Mouse (Mus musculus) kidney, embryonic 15.5 days (tissue): ENCODE measurements around the gene Guca2a. TPM values are rescaled to one million over a fixed set of nuclear protein-coding genes. Genes with fewer than 3 reads are reported as not detected.
A peak's percentile ranks its signal among the peaks of the same experiment; 100 is the strongest.

ENCODE experiments used
- ATAC-seq: fragments of 200-750 bp; cut with Nextera tagmentation; replicated peaks from 2 replicates; pipeline ENCODE4 v1.8.0; 2017; ENCODE audit warnings: moderate TSS enrichment; ENCODE audit not compliant: low FRiP score
- H3K27ac ChIP-seq: fragments of 300-500 bp; sonication (generic); 2 replicates; pipeline ENCODE4 v1.5.1; 2015; ENCODE audit warnings: mild to moderate bottlenecking, inconsistent platforms
- H3K27me3 ChIP-seq: fragments of 300-500 bp; sonication (generic); 2 replicates; pipeline ENCODE4 v1.6.1; 2015; ENCODE audit warnings: inconsistent platforms
- H3K36me3 ChIP-seq: fragments of 300-500 bp; sonication (generic); 2 replicates; pipeline ENCODE4 v1.6.1; 2015; ENCODE audit warnings: inconsistent platforms
- H3K4me1 ChIP-seq: fragments of 300-500 bp; sonication (generic); 2 replicates; pipeline ENCODE4 v1.6.1; 2015; ENCODE audit warnings: inconsistent platforms
- H3K4me2 ChIP-seq: fragments of 300-500 bp; sonication (generic); 2 replicates; pipeline ENCODE4 v1.6.1; 2015; ENCODE audit warnings: moderate library complexity, mild to moderate bottlenecking, inconsistent platforms
- H3K4me3 ChIP-seq: fragments of 300-500 bp; sonication (generic); replicated peaks from 2 replicates; pipeline ENCODE4 v1.5.1; 2015; ENCODE audit warnings: mild to moderate bottlenecking, inconsistent platforms
- H3K9ac ChIP-seq: fragments of 300-500 bp; sonication (generic); 2 replicates; pipeline ENCODE4 v1.6.1; 2015; ENCODE audit warnings: mild to moderate bottlenecking, inconsistent platforms
- H3K9me3 ChIP-seq: fragments of 300-500 bp; sonication (generic); replicated peaks from 2 replicates; pipeline ENCODE4 v1.6.1; 2016; ENCODE audit warnings: inconsistent platforms
- WGBS: fragments of 180-500 bp; shearing (Covaris S2); methylation state at CpG from one replicate; pipeline ENCODE4 v1.1.7; 2015; ENCODE audit warnings: mixed read lengths; 5-methylcytosine and 5-hydroxymethylcytosine counted together
- polyA plus RNA-seq: library from polyadenylated mRNA; unstranded; fragments of >200 nt; fragmentation: Nextera tagmentation; extraction: Ambion mirVana; gene quantifications from 2 replicates; pipeline ENCODE4 v1.2.1, GENCODE M21; 2015

The Guca2a gene
- polyA plus RNA-seq, 1 experiment from 2014 or later = 5.0 TPM

DNA sequence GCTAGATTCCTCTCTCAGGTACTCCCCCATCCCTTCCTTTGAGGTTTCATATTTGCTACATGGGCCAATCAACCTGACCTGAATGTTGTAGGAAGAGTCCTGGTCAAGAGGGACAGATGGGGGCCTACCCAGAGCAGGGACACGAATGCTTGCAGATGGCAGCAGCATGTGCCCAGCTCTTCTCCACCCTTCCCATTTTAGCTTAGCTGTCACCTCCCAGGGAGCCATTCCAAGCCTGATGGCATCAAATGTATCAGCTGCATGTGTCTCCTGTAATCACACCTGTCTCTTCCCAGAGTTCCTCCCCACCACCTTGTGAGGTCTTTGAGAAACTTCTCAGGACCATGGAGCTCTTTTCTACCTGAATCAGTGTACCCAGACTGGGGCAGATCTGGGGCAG is 19.5 kb downstream of the Guca2a start:
- Histone ChIP-seq H3K4me2 (no peak overlapping the region), H3K4me3 (no peak overlapping the region), H3K36me3 (no peaks in the 10 kb centered on the region), H3K9me3 (peaks cover 7% of the 10 kb centered on the region), H3K4me1 (0 out of 2 replicates have a peak, but pooled peaks cover 5% of the 10 kb centered on the region), H3K27me3 (no peaks in the 10 kb centered on the region), H3K9ac (no peak overlapping the region), H3K27ac (no peak overlapping the region)
- no peak for ATAC-seq
- 78% methylated on average over 1 of the region's 1 CpGs for WGBS

DNA sequence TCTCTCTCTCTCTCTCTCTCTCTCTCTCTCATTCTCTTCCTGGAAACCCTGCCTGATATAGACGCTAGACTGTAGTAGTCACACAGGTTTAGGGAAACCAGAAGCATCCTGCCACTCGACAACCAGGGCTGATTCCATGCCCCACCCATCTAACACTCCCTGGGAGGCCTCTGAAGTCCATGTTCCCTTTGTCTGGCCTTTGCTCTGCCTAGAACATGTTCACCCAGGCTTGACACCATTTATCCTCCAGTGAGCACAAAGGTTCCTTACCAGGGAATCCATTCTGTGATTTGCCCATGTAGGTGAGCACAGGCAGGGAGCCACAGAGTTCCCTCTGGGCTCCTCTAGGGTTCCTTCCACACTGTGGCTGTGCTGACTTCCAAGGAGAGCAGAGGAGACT is 20.7 kb downstream of the Guca2a start:
- Histone ChIP-seq H3K4me1 (0 out of 2 replicates have a peak, but pooled peaks cover 5% of the 10 kb centered on the region), H3K9me3 (peaks cover 1% of the 10 kb centered on the region; the same call in 1 of the 2 replicates), H3K4me2 (no peak overlapping the region), H3K36me3 (no peaks in the 10 kb centered on the region), H3K27me3 (no peaks in the 10 kb centered on the region), H3K9ac (no peak overlapping the region), H3K27ac (no peak overlapping the region), H3K4me3 (no peak overlapping the region)
- WGBS = 44% methylated on average over 2 of the region's 2 CpGs
- ATAC-seq = 0 out of 2 replicates have a peak, but pooled peaks have one; percentile 18

GRCm38 (mm10) chr4:119658731-119659130 is 21.2 kb downstream of the Guca2a start, which contains the start of gene Guca2b:
Guca2b (minus strand) TSS chr4:119658954.
- H3K27ac ChIP-seq = no peak within 1 kb of the TSS
- H3K27me3 ChIP-seq = no peaks in the 10 kb centered on the region
- no peak within 1 kb of the TSS for H3K9ac ChIP-seq
- ATAC-seq = 0 out of 2 replicates have a peak, but pooled peaks have one; percentile 12
- no peaks in the 10 kb centered on the region for H3K36me3 ChIP-seq
- 83% methylated on average over 4 of the region's 4 CpGs for WGBS
- 0 out of 2 replicates have a peak, but pooled peaks cover 5% of the 10 kb centered on the region for H3K4me1 ChIP-seq
- H3K4me3 ChIP-seq = no peak within 1 kb of the TSS
- H3K4me2 ChIP-seq = no peak within 1 kb of the TSS
- H3K9me3 ChIP-seq = no peaks in the 10 kb centered on the region

DNA sequence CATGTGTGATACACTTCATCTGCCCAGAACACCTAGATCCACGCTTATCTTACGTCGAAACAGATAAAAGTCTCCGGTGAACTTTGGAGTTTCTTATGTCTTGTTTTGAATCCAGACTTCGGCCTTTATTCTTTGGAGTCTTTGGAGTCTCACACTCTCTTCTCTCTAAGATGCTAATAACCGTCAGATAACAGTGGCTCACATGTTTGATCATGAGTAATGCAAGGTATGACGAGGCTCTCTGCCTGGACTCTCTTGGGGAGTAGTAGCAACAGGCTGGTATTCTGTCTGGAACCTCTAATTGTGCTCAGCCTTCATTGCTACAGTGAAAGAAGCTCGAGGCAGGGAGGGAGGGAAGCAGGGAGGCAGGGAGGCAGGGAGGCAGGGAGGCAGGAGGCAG is 22.5 kb downstream of the Guca2a start:
- 80% methylated on average over 8 of the region's 8 CpGs for WGBS
- H3K9ac ChIP-seq = no peak overlapping the region

GRCm38 (mm10) chr4:119662151-119662550 is 24.6 kb downstream of the Guca2a start:
- no peaks in the 10 kb centered on the region for H3K27me3 ChIP-seq
- H3K27ac ChIP-seq = no peak overlapping the region
- no peak overlapping the region for H3K4me2 ChIP-seq
- no peak overlapping the region for H3K9ac ChIP-seq
- no peak for ATAC-seq
- no peaks in the 10 kb centered on the region for H3K36me3 ChIP-seq
- no peaks in the 10 kb centered on the region for H3K9me3 ChIP-seq
- 80% methylated on average over 4 of the region's 4 CpGs for WGBS
- no peak overlapping the region for H3K4me3 ChIP-seq
- H3K4me1 ChIP-seq = peaks cover 15% of the 10 kb centered on the region; the same call in 1 of the 2 replicates

More for the DNA sequence above, 22.5 kb downstream of the Guca2a start:
- Histone ChIP-seq H3K4me1 (0 out of 2 replicates have a peak, but pooled peaks cover 6% of the 10 kb centered on the region), H3K4me3 (no peak overlapping the region), H3K36me3 (no peaks in the 10 kb centered on the region), H3K4me2 (no peak overlapping the region), H3K27me3 (no peaks in the 10 kb centered on the region), H3K9me3 (no peaks in the 10 kb centered on the region), H3K27ac (no peak overlapping the region)
- ATAC-seq = no peak

DNA sequence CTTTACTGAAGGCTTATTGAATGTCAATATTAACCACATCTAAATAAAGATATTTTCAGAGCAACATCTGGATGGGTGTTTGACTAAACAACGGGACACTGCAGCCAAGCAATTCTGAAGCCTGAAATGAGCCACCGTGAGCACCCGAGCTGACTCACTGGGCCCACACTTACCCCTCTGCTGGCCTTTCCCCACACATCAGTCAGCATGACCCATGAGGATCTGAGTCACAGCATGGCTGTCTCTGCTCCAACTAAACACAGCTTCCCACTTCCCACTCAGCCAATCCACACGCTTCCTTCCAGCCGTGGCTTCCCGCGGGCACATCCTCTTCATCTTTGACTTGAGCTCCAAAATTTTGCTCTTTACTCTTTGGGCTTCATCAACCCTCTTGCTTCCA is 25.5 kb downstream of the Guca2a start:
- Histone ChIP-seq H3K27me3 (no peaks in the 10 kb centered on the region), H3K4me1 (peaks cover 15% of the 10 kb centered on the region; the same call in 1 of the 2 replicates), H3K9ac (no peak overlapping the region), H3K9me3 (no peaks in the 10 kb centered on the region), H3K4me3 (no peak overlapping the region), H3K36me3 (no peaks in the 10 kb centered on the region), H3K4me2 (no peak overlapping the region), H3K27ac (no peak overlapping the region)
- 89% methylated on average over 7 of the region's 7 CpGs for WGBS
- ATAC-seq = no peak

DNA sequence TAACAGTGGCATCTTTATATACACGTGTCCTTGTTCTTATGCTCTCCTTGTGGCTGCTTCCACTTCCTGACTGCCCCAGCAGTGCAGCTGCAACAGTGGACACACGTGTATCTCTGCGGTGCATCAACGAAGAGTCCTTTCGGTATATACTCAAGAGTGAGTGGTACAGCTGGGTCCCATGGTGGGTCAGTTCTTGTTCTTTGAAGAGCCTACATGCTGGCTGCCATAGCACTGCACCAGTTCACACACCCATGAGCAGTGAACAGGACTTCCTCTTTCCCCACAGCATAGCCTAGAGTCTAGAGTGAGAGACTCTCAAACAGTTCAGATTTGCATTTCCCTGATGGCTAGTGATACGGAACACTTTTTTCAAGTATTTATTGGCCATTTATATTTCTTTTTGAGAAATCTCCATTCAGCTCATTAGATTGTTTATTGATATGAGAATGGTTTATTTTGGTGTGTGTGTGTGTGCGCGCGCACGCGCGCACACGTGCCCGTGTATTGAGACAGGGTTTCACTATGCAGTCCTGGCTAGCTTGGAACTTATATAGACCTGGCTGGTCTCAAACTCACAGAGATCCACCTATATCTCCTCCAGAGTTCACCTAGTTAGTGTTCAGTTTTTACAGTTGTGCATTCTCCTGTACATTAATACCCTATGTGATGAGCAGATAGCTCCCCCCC is 26.0 kb downstream of the Guca2a start:
- Histone ChIP-seq H3K9me3 (no peaks in the 10 kb centered on the region), H3K27me3 (no peaks in the 10 kb centered on the region), H3K27ac (no peak overlapping the region), H3K4me2 (no peak overlapping the region), H3K36me3 (no peaks in the 10 kb centered on the region), H3K4me1 (peaks cover 11% of the 10 kb centered on the region; the same call in 1 of the 2 replicates), H3K4me3 (no peak overlapping the region), H3K9ac (no peak overlapping the region)
- no peak for ATAC-seq
- WGBS = 92% methylated on average over 14 of the region's 14 CpGs

DNA sequence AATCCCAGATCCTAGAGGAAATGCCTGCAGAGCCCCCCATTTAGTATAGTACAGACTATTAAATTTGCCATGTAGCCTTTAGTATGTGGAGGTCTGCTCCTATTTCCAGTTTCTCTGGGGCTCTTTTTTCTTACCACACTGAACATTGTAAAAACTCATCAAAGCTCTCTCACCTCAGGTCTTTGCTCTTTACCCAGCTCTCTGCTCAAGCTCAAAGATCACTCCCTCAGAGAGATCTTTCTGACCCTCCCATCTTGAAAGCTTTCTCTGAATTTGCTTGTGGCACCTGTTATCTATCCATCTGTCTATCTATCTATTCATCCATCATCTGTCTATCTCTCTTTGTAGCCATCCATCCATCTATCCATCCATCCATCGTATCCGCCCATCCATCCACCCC is 27.7 kb downstream of the Guca2a start:
- 96% methylated on average over 2 of the region's 2 CpGs for WGBS
- no peak overlapping the region for H3K27ac ChIP-seq
- H3K4me3 ChIP-seq = no peak overlapping the region
- H3K4me2 ChIP-seq = no peak overlapping the region
- no peak for ATAC-seq
- no peak overlapping the region for H3K9ac ChIP-seq
- H3K4me1 ChIP-seq = peaks cover 18% of the 10 kb centered on the region
- H3K27me3 ChIP-seq = no peaks in the 10 kb centered on the region; the same call in 1 of the 2 replicates
- no peaks in the 10 kb centered on the region for H3K36me3 ChIP-seq
- no peaks in the 10 kb centered on the region for H3K9me3 ChIP-seq

- H3K36me3 ChIP-seq = no peaks in the 10 kb centered on the region
- no peak overlapping the region for H3K4me3 ChIP-seq
- no peaks in the 10 kb centered on the region; the same call in 1 of the 2 replicates for H3K27me3 ChIP-seq
- WGBS = 40% methylated on average over 8 of the region's 8 CpGs
- no peak overlapping the region for H3K27ac ChIP-seq
- no peak overlapping the region for H3K4me2 ChIP-seq
- no peak for ATAC-seq
- H3K9ac ChIP-seq = no peak overlapping the region
- H3K4me1 ChIP-seq = peaks cover 18% of the 10 kb centered on the region
- H3K9me3 ChIP-seq = no peaks in the 10 kb centered on the region
These were observed 28.6 kb downstream of the Guca2a start for GRCm38 (mm10) chr4:119666116-119666515.

- 36% methylated on average over 5 of the region's 5 CpGs for WGBS
- ATAC-seq = 0 out of 2 replicates have a peak, but pooled peaks have one; percentile 28
These were observed 29.9 kb downstream of the Guca2a start for GRCm38 (mm10) chr4:119667454-119667853.

GRCm38 (mm10) chr4:119668185-119668584 is 30.7 kb downstream of the Guca2a start:
- H3K4me1 ChIP-seq = peaks cover 18% of the 10 kb centered on the region
- no peak overlapping the region for H3K9ac ChIP-seq
- WGBS = 85% methylated on average over 3 of the region's 3 CpGs
- no peak overlapping the region for H3K4me3 ChIP-seq
- ATAC-seq = no peak
- H3K27me3 ChIP-seq = no peaks in the 10 kb centered on the region; the same call in 1 of the 2 replicates
- no peaks in the 10 kb centered on the region for H3K9me3 ChIP-seq
- no peak overlapping the region for H3K4me2 ChIP-seq
- no peak overlapping the region for H3K27ac ChIP-seq
- no peaks in the 10 kb centered on the region for H3K36me3 ChIP-seq

More at GRCm38 (mm10) chr4:119667454-119667853, 29.9 kb downstream of the Guca2a start:
- Histone ChIP-seq H3K4me1 (peaks cover 18% of the 10 kb centered on the region), H3K27me3 (no peaks in the 10 kb centered on the region; the same call in 1 of the 2 replicates), H3K27ac (no peak overlapping the region), H3K9ac (no peak overlapping the region), H3K4me2 (no peak overlapping the region), H3K4me3 (no peak overlapping the region), H3K9me3 (no peaks in the 10 kb centered on the region), H3K36me3 (no peaks in the 10 kb centered on the region)

- H3K4me2 ChIP-seq = no peak overlapping the region
- H3K36me3 ChIP-seq = no peaks in the 10 kb centered on the region
- H3K4me1 ChIP-seq = peaks cover 18% of the 10 kb centered on the region
- no peak overlapping the region for H3K9ac ChIP-seq
- H3K4me3 ChIP-seq = no peak overlapping the region
- no peaks in the 10 kb centered on the region; the same call in 1 of the 2 replicates for H3K27me3 ChIP-seq
- H3K27ac ChIP-seq = no peak overlapping the region
- H3K9me3 ChIP-seq = no peaks in the 10 kb centered on the region
- WGBS = 70% methylated on average over 4 of the region's 4 CpGs
- ATAC-seq = no peak
These were observed 31.1 kb downstream of the Guca2a start for GRCm38 (mm10) chr4:119668596-119668995.
